Mouse (Mus musculus) neural tube, embryonic 15.5 days (tissue): ENCODE measurements around the gene Cul1. TPM values are rescaled to one million over a fixed set of nuclear protein-coding genes. Genes with fewer than 3 reads are reported as not detected.
"Not testable (repeated sequence)": the region's sequence is repeated elsewhere in the genome, so short reads cannot be mapped to it uniquely, and the experiment has no call there.

ENCODE experiments used
- ATAC-seq: fragments of 200-750 bp; cut with Nextera tagmentation; 2 replicates; pipeline ENCODE4 v1.8.0; 2017; ENCODE audit warnings: mild to moderate bottlenecking, moderate TSS enrichment, moderate library complexity; ENCODE audit not compliant: low FRiP score
- H3K27ac ChIP-seq: fragments of 300-500 bp; sonication (generic); replicated peaks from 2 replicates; pipeline ENCODE4 v1.5.1; 2015; ENCODE audit warnings: mild to moderate bottlenecking, inconsistent platforms
- H3K27me3 ChIP-seq: fragments of 300-500 bp; sonication (generic); replicated peaks from 2 replicates; pipeline ENCODE4 v1.6.1; 2015; ENCODE audit warnings: inconsistent platforms
- H3K36me3 ChIP-seq: fragments of 300-500 bp; sonication (generic); 2 replicates; pipeline ENCODE4 v1.6.1; 2015; ENCODE audit warnings: inconsistent platforms
- H3K4me1 ChIP-seq: fragments of 300-500 bp; sonication (generic); 2 replicates; pipeline ENCODE4 v1.6.1; 2015; ENCODE audit warnings: inconsistent platforms
- H3K4me2 ChIP-seq: fragments of 300-500 bp; sonication (generic); 2 replicates; pipeline ENCODE4 v1.6.1; 2015; ENCODE audit warnings: inconsistent platforms, mild to moderate bottlenecking, moderate library complexity
- H3K4me3 ChIP-seq: fragments of 300-500 bp; sonication (generic); replicated peaks from 2 replicates; pipeline ENCODE4 v1.5.1; 2015; ENCODE audit warnings: mild to moderate bottlenecking, inconsistent platforms
- H3K9ac ChIP-seq: fragments of 300-500 bp; sonication (generic); replicated peaks from 2 replicates; pipeline ENCODE4 v1.6.1; 2015; ENCODE audit warnings: mild to moderate bottlenecking, inconsistent platforms
- H3K9me3 ChIP-seq: fragments of 300-500 bp; sonication (generic); replicated peaks from 2 replicates; pipeline ENCODE4 v1.6.1; 2016; ENCODE audit warnings: inconsistent platforms
- WGBS: fragments of 180-500 bp; shearing (Covaris S2); methylation state at CpG from one replicate; pipeline ENCODE4 v1.1.7; 2015; ENCODE audit warnings: mixed read lengths; 5-methylcytosine and 5-hydroxymethylcytosine counted together
- polyA plus RNA-seq: library from polyadenylated mRNA; unstranded; fragments of >200 nt; fragmentation: Nextera tagmentation; extraction: Ambion mirVana; gene quantifications from 2 replicates; pipeline ENCODE4 v1.2.1, GENCODE M21; 2015

The Cul1 gene
- 113 and 126 TPM in 2 replicates for polyA plus RNA-seq

DNA sequence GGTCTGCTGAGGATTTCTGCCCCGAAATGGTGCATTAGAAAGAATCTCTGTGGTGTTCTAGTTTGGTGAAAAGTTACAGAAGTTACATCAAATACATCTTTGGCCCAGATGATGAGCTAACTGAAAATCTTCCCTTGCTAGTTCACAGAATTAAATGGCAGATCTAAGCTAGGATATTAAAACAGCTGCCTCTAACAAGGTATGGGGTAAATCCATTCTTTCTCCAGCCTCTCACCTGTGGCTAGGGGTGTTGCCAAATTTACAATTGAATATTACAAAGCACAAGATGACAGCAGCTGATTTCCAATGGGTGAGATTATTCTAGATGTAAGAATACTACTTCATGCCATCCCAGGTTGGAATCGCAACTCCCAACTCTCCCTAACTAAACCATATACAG is at the start of gene Cul1:
Gene Cul1, plus strand, starts transcription at position 301 of the 400 bp plus-strand sequence.
- H3K9me3 ChIP-seq = no peaks in the 10 kb centered on the region
- H3K4me1 ChIP-seq = peaks cover 32% of the 10 kb centered on the region
- no peaks in the 10 kb centered on the region for H3K36me3 ChIP-seq
- H3K27me3 ChIP-seq = no peaks in the 10 kb centered on the region
- ATAC-seq = no peak
- peak within 1 kb of the TSS; percentile 93 for H3K27ac ChIP-seq
- peak within 1 kb of the TSS; percentile 98 for H3K4me3 ChIP-seq
- peak within 1 kb of the TSS; percentile 99 for H3K9ac ChIP-seq
- 42% methylated on average over 2 of the region's 2 CpGs for WGBS
- H3K4me2 ChIP-seq = peak within 1 kb of the TSS; percentile 81

DNA sequence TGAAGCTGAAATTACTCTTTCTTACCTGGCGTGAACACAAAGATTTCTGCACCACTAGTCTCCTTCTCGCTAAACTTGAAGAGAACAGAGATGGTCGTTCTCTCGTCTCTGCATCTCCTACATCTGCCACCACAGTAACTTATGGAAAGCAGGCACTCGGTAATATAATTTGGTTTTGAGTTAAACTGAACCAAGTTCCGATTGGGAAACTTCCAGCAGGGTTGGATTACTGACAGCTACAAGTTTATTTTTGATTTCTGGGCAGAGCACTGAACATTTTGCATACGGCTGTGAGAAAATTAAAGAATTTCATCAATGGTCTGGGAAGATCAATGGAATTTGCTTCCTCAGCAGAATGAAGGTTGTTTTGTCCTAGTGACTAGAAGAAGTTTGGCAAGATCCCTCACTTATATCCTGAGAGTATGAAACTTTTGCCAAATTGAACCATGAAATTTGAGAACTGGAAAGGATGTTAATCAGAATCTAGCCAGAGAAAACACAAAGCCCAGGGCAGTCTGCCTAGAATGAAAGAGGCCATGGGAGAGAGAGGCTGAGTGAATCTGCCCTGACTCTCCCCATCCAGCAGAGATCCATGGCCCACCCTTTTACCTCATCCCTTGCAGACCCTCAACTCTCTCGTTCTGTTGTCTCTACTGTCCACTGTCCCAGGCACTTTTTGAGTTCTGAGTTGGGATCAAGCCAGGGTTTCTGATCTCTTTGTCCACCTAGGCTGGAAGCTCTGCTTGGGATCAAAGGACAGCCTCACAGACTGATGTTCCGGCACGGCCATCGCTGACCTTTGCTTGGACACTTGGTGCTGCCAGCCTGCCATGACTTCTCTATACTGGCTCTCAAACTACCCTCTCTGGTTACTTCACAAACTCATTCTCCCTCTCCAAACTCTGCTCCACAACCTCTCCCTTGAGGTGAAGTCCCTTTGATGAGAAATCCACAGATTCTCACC is 48.5 kb upstream of the Cul1 start:
- Histone ChIP-seq H3K27ac (no peak overlapping the region), H3K9me3 (no peaks in the 10 kb centered on the region), H3K36me3 (no peaks in the 10 kb centered on the region), H3K27me3 (no peaks in the 10 kb centered on the region), H3K4me2 (no peak overlapping the region), H3K4me3 (no peak overlapping the region), H3K4me1 (no peaks in the 10 kb centered on the region), H3K9ac (no peak overlapping the region)
- ATAC-seq = no peak
- WGBS = 90% methylated on average over 11 of the region's 11 CpGs

DNA sequence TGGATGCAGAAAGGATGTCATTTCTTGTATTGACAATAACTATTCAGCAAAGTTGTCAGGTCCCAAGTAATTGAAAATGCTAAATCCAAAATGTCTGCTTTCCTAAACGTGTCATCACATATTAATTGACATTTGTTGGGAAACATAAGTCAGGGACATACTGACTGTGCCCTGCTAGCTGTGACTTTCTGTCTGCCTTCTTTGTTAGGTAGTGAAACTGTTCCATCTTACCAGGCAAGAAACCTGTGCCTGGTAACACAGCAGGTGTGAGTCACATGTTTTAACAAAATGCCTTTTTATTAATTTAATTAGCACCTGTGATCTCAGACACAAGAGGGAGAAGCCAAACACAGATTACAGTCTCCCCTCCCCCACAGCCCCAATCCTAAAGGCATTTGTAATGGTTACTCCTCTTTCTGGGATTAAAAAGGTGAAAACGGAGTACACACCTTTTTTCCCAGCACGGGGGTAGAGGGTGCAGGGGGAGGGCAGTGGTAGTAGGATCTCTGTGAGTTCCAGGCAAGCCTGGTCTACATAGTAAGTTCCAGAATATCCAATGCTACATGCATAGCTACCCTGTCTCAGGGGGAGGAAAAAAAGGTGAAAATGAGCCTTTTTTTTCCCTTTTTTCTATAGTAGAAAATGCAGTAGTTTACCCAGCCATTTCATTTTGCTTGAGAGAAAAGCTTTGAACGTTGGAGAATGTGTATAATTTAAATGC is 40.2 kb upstream of the Cul1 start:
- Histone ChIP-seq H3K27ac (no peak overlapping the region), H3K27me3 (no peaks in the 10 kb centered on the region), H3K36me3 (no peaks in the 10 kb centered on the region), H3K4me3 (no peak overlapping the region), H3K4me1 (no peaks in the 10 kb centered on the region), H3K9ac (no peak overlapping the region), H3K9me3 (no peaks in the 10 kb centered on the region), H3K4me2 (no peak overlapping the region)
- ATAC-seq = no peak
- WGBS = 41% methylated on average over 4 of the region's 4 CpGs

DNA sequence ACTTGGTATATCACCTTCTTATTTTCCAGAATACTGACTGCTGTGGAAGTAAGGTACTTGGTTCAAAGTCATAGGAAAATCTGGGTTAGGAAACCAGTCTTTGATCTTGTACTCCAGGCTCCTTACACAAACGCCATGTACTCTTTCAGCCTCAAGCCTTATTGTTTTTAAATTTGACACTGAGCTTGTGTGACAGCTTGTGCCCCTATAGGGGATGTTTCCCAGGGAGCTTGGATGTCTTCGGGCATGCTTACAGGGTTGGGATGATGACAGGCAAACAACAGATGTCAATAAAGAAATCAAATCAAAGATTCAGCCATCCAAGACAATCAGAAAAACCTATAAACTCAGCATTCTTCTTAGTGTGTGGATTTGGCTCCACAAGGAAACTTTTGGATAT is 39.5 kb upstream of the Cul1 start:
- no peak overlapping the region for H3K27ac ChIP-seq
- no peaks in the 10 kb centered on the region for H3K36me3 ChIP-seq
- H3K27me3 ChIP-seq = no peaks in the 10 kb centered on the region
- no peak overlapping the region for H3K4me3 ChIP-seq
- no peaks in the 10 kb centered on the region for H3K4me1 ChIP-seq
- no peak overlapping the region for H3K4me2 ChIP-seq
- H3K9ac ChIP-seq = no peak overlapping the region
- H3K9me3 ChIP-seq = no peaks in the 10 kb centered on the region
- ATAC-seq = no peak
- 59% methylated on average over 2 of the region's 2 CpGs for WGBS

DNA sequence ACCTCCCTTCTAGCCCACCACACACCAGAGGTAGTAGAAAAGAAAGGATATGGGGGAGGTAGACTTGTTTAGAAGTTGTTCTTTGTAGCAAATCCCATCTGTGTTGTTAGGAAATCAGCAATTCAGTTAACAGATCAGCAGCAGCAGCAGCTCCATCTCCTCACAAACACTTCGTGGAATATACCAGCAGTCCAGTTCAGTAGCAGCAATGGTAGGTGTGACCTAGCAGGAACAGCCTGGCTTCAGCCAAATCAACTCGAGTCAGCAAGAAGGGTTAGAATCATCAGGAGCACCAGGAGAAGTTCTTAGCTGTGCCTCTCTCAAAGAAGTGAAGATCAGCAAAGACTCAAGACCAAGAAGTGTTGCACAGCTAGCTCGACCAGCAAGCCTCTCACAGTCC is 34.5 kb upstream of the Cul1 start:
- Histone ChIP-seq H3K4me3 (no peak overlapping the region), H3K27ac (no peak overlapping the region), H3K9me3 (no peaks in the 10 kb centered on the region), H3K9ac (no peak overlapping the region), H3K4me1 (no peaks in the 10 kb centered on the region), H3K27me3 (no peaks in the 10 kb centered on the region), H3K36me3 (no peaks in the 10 kb centered on the region), H3K4me2 (no peak overlapping the region)
- no peak for ATAC-seq
- WGBS = 76% methylated on average over 3 of the region's 3 CpGs

DNA sequence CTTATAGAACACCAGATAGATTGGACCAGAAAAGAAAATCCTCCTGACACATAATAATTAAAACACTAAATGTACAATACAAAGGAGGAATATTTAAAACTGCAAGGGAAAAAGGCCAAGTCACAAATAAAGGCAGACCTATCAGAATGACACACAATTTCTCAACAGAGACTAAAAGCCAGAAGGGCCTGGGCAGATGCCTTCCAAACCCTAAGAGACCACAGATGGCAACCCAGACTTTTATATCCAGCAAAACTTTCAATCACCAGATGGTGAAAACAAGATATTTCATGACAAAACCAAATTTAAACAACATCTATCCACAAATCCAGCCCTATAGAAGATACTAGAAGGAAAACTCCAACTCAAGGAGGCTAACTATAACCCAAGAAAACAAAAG is 33.0 kb upstream of the Cul1 start:
- no peak overlapping the region for H3K4me2 ChIP-seq
- H3K9me3 ChIP-seq = no peaks in the 10 kb centered on the region
- no peak overlapping the region for H3K9ac ChIP-seq
- no peaks in the 10 kb centered on the region for H3K27me3 ChIP-seq
- H3K4me1 ChIP-seq = no peaks in the 10 kb centered on the region
- no peaks in the 10 kb centered on the region for H3K36me3 ChIP-seq
- H3K4me3 ChIP-seq = no peak overlapping the region
- no peak overlapping the region for H3K27ac ChIP-seq
- no peak for ATAC-seq

DNA sequence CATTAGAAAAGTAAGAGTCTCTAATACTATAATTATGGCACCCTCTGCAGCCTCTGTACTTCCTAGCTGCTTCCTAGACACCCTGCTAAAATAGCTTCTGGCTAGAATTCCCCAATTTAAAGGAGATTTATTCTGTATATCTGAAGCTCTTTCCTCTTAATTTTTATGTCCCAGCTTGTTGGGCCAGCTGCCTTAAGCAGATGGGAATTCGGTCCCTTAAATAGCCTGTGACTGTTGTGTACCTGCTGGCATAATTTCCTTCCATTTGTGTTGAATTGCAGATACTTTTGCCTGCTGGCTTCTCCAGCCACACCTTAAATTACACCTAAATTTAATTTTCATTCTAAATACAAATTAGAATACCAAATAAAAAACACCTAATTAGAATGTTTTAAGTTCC is 32.0 kb upstream of the Cul1 start:
- Histone ChIP-seq H3K27me3 (no peaks in the 10 kb centered on the region), H3K4me1 (no peaks in the 10 kb centered on the region), H3K4me2 (no peak overlapping the region), H3K27ac (no peak overlapping the region), H3K36me3 (no peaks in the 10 kb centered on the region), H3K4me3 (no peak overlapping the region), H3K9ac (no peak overlapping the region), H3K9me3 (no peaks in the 10 kb centered on the region)
- no peak for ATAC-seq
- 71% methylated on average over 1 of the region's 1 CpGs for WGBS

DNA sequence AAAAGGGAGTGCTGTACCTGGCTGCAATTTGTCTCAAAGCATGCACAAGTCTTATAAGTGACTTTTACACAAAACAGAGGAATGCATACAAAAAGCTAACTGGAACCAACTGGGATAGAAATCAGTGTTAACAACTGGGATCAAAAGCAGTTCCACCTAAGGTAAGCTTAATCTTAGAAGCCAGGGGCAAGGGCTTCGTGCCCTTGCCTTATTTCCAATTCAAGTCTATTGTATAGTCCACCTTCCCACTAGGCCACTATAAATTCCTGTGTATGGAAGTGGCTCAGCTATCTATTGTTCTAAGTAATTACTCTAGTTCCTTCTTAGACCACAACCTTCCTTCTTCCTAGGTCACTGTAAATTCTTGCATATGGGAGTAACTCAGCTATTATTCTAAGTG is 27.1 kb upstream of the Cul1 start:
- no peak overlapping the region for H3K27ac ChIP-seq
- no peak for ATAC-seq
- no peaks in the 10 kb centered on the region for H3K4me1 ChIP-seq
- no peak overlapping the region for H3K4me3 ChIP-seq
- 59% methylated on average over 1 of the region's 1 CpGs for WGBS
- H3K9me3 ChIP-seq = no peaks in the 10 kb centered on the region
- no peaks in the 10 kb centered on the region for H3K27me3 ChIP-seq
- no peak overlapping the region for H3K9ac ChIP-seq
- no peak overlapping the region for H3K4me2 ChIP-seq
- no peaks in the 10 kb centered on the region for H3K36me3 ChIP-seq

DNA sequence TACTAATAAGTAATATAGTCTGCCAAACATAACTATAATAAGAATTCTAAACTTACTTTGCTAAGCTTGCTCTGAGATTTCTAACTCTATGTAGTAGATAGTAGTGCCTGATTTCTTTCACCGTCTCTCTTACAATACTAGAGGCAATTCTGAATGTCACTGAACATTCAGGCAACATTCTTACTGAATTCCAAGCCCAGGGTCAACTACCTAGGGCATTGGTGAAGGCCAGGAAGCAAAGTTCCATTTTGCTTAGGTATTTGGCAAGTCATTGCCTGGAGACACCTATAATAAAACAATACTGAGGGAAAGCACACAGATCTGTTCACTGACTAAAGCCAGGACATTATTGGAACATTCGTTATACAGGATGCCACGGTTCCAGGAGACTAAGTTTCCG is 26.6 kb upstream of the Cul1 start:
- H3K27me3 ChIP-seq, H3K4me2 ChIP-seq, H3K36me3 ChIP-seq, H3K4me3 ChIP-seq, H3K9ac ChIP-seq, H3K9me3 ChIP-seq, H3K4me1 ChIP-seq, H3K27ac ChIP-seq, ATAC-seq: not testable (repeated sequence)
- 91% methylated on average over 4 of the region's 4 CpGs for WGBS

DNA sequence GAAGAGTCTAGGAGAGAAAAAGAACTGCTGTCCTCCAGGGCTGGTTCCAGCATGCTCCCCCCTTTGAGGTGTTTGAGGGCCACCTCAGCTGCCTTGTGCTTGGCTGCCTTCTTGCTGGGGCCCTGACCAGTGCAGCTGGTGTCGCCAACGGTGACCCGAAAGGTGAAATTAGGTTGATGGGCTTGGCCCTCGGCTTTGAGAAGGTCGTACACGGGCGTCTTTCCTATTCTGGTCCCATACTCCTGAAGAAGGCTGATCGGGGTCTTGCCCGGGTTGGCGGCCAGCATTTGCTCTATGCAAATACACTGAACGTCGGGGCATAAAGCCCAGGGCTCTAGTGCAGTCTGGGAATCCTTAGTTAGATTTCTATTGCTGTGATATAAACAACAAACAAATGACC is 20.4 kb upstream of the Cul1 start:
- H3K4me2 ChIP-seq, H3K4me1 ChIP-seq, H3K9ac ChIP-seq, ATAC-seq, H3K36me3 ChIP-seq, H3K27ac ChIP-seq, H3K9me3 ChIP-seq, H3K27me3 ChIP-seq, H3K4me3 ChIP-seq: not testable (repeated sequence)
- 92% methylated on average over 12 of the region's 12 CpGs for WGBS

DNA sequence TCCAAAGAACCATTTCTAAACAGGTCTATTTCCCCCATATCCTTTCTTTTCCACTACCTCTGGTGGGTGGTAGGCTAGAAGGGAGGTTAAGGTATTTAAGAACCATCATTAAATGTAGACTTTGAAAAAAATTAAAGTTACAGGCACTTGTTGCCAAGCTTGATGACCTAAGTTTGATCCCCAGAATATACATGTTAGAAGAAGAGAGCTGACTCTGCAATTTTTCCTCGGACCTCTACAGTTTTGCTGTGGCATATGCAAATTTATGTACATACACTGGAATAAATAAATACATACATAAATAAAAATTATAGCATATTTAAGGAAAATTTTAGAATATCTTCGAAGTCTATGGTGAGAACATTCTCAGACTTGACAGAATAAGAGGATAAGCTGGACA is 13.1 kb upstream of the Cul1 start:
- H3K9me3 ChIP-seq = no peaks in the 10 kb centered on the region
- H3K9ac ChIP-seq = no peak overlapping the region
- no peaks in the 10 kb centered on the region for H3K4me1 ChIP-seq
- ATAC-seq = no peak
- no peaks in the 10 kb centered on the region for H3K27me3 ChIP-seq
- H3K4me2 ChIP-seq = no peak overlapping the region
- H3K36me3 ChIP-seq = no peaks in the 10 kb centered on the region
- no peak overlapping the region for H3K4me3 ChIP-seq
- H3K27ac ChIP-seq = no peak overlapping the region
- WGBS = 84% methylated on average over 2 of the region's 2 CpGs

DNA sequence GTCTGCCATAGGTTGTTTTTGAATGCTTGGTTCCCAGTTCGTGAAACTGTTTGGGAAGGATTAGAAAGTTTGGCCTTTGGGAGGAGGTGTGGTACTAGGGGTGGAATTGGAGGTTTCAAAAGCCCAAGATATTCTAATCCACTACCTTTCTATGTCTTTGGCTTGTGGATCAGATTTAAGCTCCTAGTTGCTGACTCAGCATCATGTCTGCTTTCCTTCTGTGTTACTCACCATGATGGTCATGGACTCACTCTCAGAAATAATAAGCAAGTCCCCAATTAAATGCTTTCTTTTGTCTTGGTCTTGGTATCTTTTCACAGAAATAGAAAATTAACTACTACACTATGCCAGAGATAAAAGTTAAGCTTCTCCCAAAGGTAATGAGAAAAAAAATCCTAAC is 5.5 kb upstream of the Cul1 start:
- no peaks in the 10 kb centered on the region for H3K36me3 ChIP-seq
- H3K4me1 ChIP-seq = no peaks in the 10 kb centered on the region; the same call in 1 of the 2 replicates
- H3K4me2 ChIP-seq = no peak overlapping the region
- WGBS = 100% methylated on average over 1 of the region's 1 CpGs
- H3K4me3 ChIP-seq = no peak overlapping the region
- H3K9ac ChIP-seq = no peak overlapping the region
- ATAC-seq = no peak
- no peaks in the 10 kb centered on the region for H3K27me3 ChIP-seq
- no peak overlapping the region for H3K27ac ChIP-seq
- H3K9me3 ChIP-seq = no peaks in the 10 kb centered on the region
